Mouse (Mus musculus) ES-Bruce4 (cell line): ENCODE measurements around the gene Abhd16b. TPM values are rescaled to one million over a fixed set of nuclear protein-coding genes. Genes with fewer than 3 reads are reported as not detected.
A peak's percentile ranks its signal among the peaks of the same experiment; 100 is the strongest.

Experiments used
- H3K27ac ChIP-seq: 2 replicates; pipeline ENCODE4 v1.5.1; 2012; ENCODE audit warnings: low read length, inconsistent platforms; ENCODE audit not compliant: insufficient read depth
- H3K27me3 ChIP-seq: 2 replicates; pipeline ENCODE4 v1.6.1; 2012; ENCODE audit warnings: mild to moderate bottlenecking, low read length, inconsistent platforms; ENCODE audit not compliant: control insufficient read depth, poor library complexity, insufficient read depth, severe bottlenecking
- H3K36me3 ChIP-seq: 2 replicates; pipeline ENCODE4 v1.6.1; 2012; ENCODE audit warnings: inconsistent platforms, mild to moderate bottlenecking, low read length, moderate library complexity; ENCODE audit not compliant: control insufficient read depth, poor library complexity, insufficient read depth, severe bottlenecking
- H3K4me1 ChIP-seq: one replicate; pipeline ENCODE4 v1.8.1; 2011; ENCODE audit warnings: low read length; ENCODE audit not compliant: control insufficient read depth, insufficient read depth
- H3K4me3 ChIP-seq: 2 replicates; pipeline ENCODE4 v1.5.1; 2011; ENCODE audit warnings: low read depth, mild to moderate bottlenecking, low read length
- H3K9ac ChIP-seq: 2 replicates; pipeline ENCODE4 v1.6.1; 2012; ENCODE audit warnings: low read depth, mild to moderate bottlenecking, inconsistent platforms; ENCODE audit not compliant: poor library complexity, severe bottlenecking
- H3K9me3 ChIP-seq: replicated peaks from 2 replicates; pipeline ENCODE4 v1.6.1; 2012; ENCODE audit warnings: mild to moderate bottlenecking, low read length, inconsistent platforms; ENCODE audit not compliant: control insufficient read depth, poor library complexity, insufficient read depth, severe bottlenecking
- CTCF ChIP-seq: IDR thresholded peaks from one replicate; pipeline ENCODE4 v1.8.1; 2011; ENCODE audit warnings: low read depth, low read length
- EP300 ChIP-seq: IDR thresholded peaks from 2 replicates; pipeline ENCODE4 v1.6.1; 2011; ENCODE audit warnings: low read depth, low read length; ENCODE audit not compliant: insufficient read depth
- POLR2A ChIP-seq: IDR thresholded peaks from one replicate; pipeline ENCODE4 v1.8.1; 2011; ENCODE audit warnings: low read length; ENCODE audit not compliant: insufficient read depth
- polyA plus RNA-seq: library from polyadenylated mRNA; stranded (reverse); fragments of >200 nt; gene quantifications from 2 replicates; pipeline ENCODE4 v1.2.4, GENCODE M21; 2011; ENCODE audit warnings: low read depth; ENCODE audit not compliant: missing spikeins, insufficient read depth, insufficient read length

The Abhd16b gene
- polyA plus RNA-seq, 1 experiment, result not detected

GRCm38 (mm10) chr2:181459153-181459672 is 33.8 kb upstream of the Abhd16b start, which contains the start of gene Zbtb46:
Zbtb46 (minus strand) TSS chr2:181459426.
- peaks cover 3% of the 10 kb centered on the region for H3K4me1 ChIP-seq
- no peaks in the 10 kb centered on the region for H3K36me3 ChIP-seq
- peak within 1 kb of the TSS; percentile 66 for H3K4me3 ChIP-seq
- peak within 1 kb of the TSS; percentile 91 for H3K9ac ChIP-seq
- TF ChIP-seq POLR2A, result no peak
- TF ChIP-seq CTCF, result no peak
- peaks cover 7% of the 10 kb centered on the region; the same call in 1 of the 2 replicates for H3K27me3 ChIP-seq
- H3K9me3 ChIP-seq, result no peaks in the 10 kb centered on the region
- no peak within 1 kb of the TSS for H3K27ac ChIP-seq

DNA sequence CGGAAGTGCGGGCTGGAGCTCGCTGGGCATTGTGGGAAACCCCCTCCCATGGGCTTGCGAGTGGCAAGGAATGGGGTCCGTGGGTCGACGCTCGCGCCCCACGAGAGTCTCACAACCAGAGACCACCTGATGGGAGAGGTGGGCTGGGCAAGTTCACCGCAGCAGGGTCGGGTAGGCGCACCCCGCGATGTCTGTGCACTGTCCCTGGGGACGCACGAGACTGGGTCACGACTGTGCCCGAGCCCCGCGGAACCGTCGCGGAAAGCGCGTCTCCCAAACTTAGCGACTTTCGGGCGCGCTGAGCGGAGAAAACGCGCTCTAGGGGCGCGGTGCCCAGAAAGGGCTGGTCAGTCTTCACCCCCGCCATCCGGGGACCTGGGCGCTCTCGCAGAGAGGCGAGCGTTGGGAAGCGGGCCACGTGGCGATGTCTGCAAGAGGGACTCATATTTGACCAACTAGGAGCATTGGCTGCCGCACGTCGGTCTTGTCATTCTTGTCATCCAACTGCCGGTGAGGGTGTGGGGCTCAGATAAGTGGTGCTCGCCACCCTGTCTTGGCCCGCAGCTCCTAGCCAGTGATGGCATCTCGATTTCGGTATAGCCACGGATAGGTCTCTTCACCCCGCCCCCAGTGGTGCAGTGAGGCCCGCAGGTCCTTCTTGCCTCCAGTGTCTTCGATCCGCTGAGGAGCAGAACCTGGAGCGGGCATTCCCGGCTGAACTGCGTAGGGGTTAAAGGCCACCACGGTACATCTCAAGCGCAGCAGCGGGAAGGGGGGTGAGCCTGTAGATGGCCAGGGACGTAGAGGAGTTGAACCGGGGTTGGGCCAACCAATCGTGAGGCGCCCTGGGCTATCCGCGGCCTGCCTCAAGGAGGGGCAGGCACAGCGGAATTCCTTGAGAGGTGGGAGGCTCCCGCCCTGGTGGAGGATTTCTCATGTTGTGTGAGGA is 33.1 kb upstream of the Abhd16b start:
- H3K4me3 ChIP-seq, result peak overlapping the region; percentile 66
- no peak overlapping the region for H3K27ac ChIP-seq
- H3K4me1 ChIP-seq, result peaks cover 3% of the 10 kb centered on the region
- H3K27me3 ChIP-seq, result peaks cover 7% of the 10 kb centered on the region; the same call in 1 of the 2 replicates
- no peaks in the 10 kb centered on the region for H3K9me3 ChIP-seq
- no peaks in the 10 kb centered on the region for H3K36me3 ChIP-seq
- TF ChIP-seq POLR2A, result no peak
- TF ChIP-seq EP300, result no peak
- TF ChIP-seq CTCF, result no peak
- H3K9ac ChIP-seq, result peak overlapping the region; percentile 91

- Histone ChIP-seq H3K9ac (no peak overlapping the region), H3K27ac (no peak overlapping the region), H3K4me1 (peaks cover 3% of the 10 kb centered on the region), H3K4me3 (no peak overlapping the region), H3K36me3 (no peaks in the 10 kb centered on the region), H3K9me3 (no peaks in the 10 kb centered on the region), H3K27me3 (peaks cover 7% of the 10 kb centered on the region; the same call in 1 of the 2 replicates)
- TF ChIP-seq POLR2A, result no peak
Measured at GRCm38 (mm10) chr2:181461536-181462100, 31.4 kb upstream of the Abhd16b start.

DNA sequence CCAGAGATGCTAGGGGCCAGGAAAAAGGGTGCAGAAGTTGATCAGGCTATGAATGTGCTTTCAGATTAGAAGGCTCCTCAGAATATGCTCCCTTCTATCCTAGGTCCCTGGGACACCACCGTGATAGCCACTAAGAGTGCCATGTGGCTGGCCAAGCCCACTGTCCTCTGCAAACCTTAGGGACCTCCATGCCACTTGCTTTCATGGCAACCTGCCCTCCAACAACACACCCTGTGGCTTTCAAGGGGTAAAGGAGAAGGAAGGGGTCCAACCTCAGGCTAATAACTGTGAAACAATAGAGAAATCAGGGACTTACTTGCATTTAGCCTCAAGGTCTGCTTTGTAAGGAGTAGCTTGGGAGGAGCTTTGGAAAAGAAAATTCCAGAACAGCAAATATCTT is 30.4 kb upstream of the Abhd16b start:
- Histone ChIP-seq H3K4me3 (no peak overlapping the region), H3K36me3 (no peaks in the 10 kb centered on the region), H3K9me3 (no peaks in the 10 kb centered on the region), H3K27ac (no peak overlapping the region), H3K27me3 (peaks cover 4% of the 10 kb centered on the region; the same call in 1 of the 2 replicates), H3K9ac (no peak overlapping the region), H3K4me1 (peaks cover 3% of the 10 kb centered on the region)
- TF ChIP-seq EP300, result no peak
- no peak for TF ChIP-seq CTCF
- TF ChIP-seq POLR2A, result no peak

GRCm38 (mm10) chr2:181463008-181463738 is 29.8 kb upstream of the Abhd16b start:
- Histone ChIP-seq H3K36me3 (no peaks in the 10 kb centered on the region), H3K27ac (no peak overlapping the region), H3K9me3 (no peaks in the 10 kb centered on the region), H3K4me3 (no peak overlapping the region), H3K27me3 (peaks cover 4% of the 10 kb centered on the region; the same call in 1 of the 2 replicates), H3K4me1 (peaks cover 2% of the 10 kb centered on the region), H3K9ac (no peak overlapping the region)
- TF ChIP-seq EP300 (no peak), POLR2A (no peak), CTCF (no peak)
